Mouse (Mus musculus): Measurements from ENCODE around the gene Cdc37l1. TPM values are rescaled to one million over a fixed set of nuclear protein-coding genes. Genes with fewer than 3 reads are reported as not detected.

Gene Cdc37l1
- total RNA-seq, 2 experiments from 2014 or later: 44.8 to 46.0 TPM

Other genes starting within 250 kb of the Cdc37l1 start
- 1 to 10 TPM in 1 of 2 experiments, under 1 TPM in 1; 0.90 to 5.9 TPM for gene Slc1a1, start 155.3 kb upstream of the Cdc37l1 start, total RNA-seq (2021)
- 10 to 100 TPM; 22.7 to 26.9 TPM for gene Plpp6, start 26.4 kb upstream of the Cdc37l1 start, total RNA-seq (2021)
- 1 to 10 TPM; 6.3 to 6.4 TPM for gene 4430402I18Rik, start 22.6 kb upstream of the Cdc37l1 start, total RNA-seq (2021)
- 100 to 1,000 TPM; 146 to 153 TPM for gene Ak3, start 57.6 kb downstream of the Cdc37l1 start, total RNA-seq (2021)
- gene Rcl1, start 111.0 kb downstream of the Cdc37l1 start, total RNA-seq (2021): 10 to 100 TPM; 26.9 to 30.0 TPM

All from adrenal gland, postnatal 4 days (tissue).